Mouse (Mus musculus): ENCODE data around the gene Fignl1. TPM values are rescaled to one million over a fixed set of nuclear protein-coding genes. Genes with fewer than 3 reads are reported as not detected.

Fignl1 gene
- polyA plus RNA-seq, 1 experiment from 2014 or later = 41.8 TPM

GRCm38 (mm10) chr11:11844367-11844971, 35.7 kb upstream of the Fignl1 start:
- peak; percentile 90 for ATAC-seq (ENCODE audit: insufficient number of reproducible peaks, low FRiP score, low TSS enrichment, low read depth)
- Histone ChIP-seq H3K27ac (peak overlapping the region; percentile 87), H3K4me2 (no peak overlapping the region), H3K9me3 (no peaks in the 10 kb centered on the region), H3K36me3 (no peaks in the 10 kb centered on the region), H3K27me3 (no peaks in the 10 kb centered on the region), H3K9ac (no peak overlapping the region), H3K4me1 (peaks cover 19% of the 10 kb centered on the region), H3K4me3 (no peak overlapping the region)
- WGBS = 36% methylated on average over 13 of the region's 13 CpGs

DNA sequence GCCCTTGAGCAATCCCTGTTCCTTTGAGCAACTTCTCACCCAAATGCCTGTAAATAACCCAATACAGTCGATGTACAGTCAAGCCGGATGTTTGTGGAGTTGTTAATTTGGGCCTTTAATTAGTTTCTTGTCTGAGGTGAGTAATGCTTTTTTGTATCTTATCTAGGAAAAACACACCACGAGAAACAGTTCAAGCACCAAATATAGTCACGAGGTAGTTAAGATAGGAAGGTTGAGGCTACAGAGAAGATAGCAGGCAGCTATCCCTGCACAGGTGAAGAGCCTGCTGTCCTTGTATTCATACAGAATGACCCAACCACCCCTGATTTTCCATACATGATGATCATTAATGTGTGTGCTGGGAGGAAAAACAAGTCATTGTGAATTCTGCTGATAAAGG, 32.8 kb upstream of the Fignl1 start:
- no peak for ATAC-seq (ENCODE audit: insufficient number of reproducible peaks, low FRiP score, low TSS enrichment, low read depth)
- H3K36me3 ChIP-seq = no peaks in the 10 kb centered on the region
- WGBS = 68% methylated on average over 4 of the region's 4 CpGs
- H3K4me1 ChIP-seq = peaks cover 27% of the 10 kb centered on the region
- no peak overlapping the region for H3K9ac ChIP-seq
- no peak overlapping the region for H3K27ac ChIP-seq
- H3K4me2 ChIP-seq = no peak overlapping the region
- no peak overlapping the region for H3K4me3 ChIP-seq
- no peaks in the 10 kb centered on the region for H3K9me3 ChIP-seq
- no peaks in the 10 kb centered on the region for H3K27me3 ChIP-seq

- Histone ChIP-seq H3K9ac (no peak overlapping the region), H3K36me3 (no peaks in the 10 kb centered on the region), H3K4me1 (peaks cover 32% of the 10 kb centered on the region), H3K9me3 (no peaks in the 10 kb centered on the region), H3K27ac (no peak overlapping the region), H3K27me3 (no peaks in the 10 kb centered on the region), H3K4me3 (no peak overlapping the region), H3K4me2 (no peak overlapping the region)
- 65% methylated on average over 2 of the region's 2 CpGs for WGBS
- ATAC-seq (ENCODE audit: insufficient number of reproducible peaks, low FRiP score, low TSS enrichment, low read depth) = no peak
Observed at GRCm38 (mm10) chr11:11840746-11841145, 32.0 kb upstream of the Fignl1 start.

- Histone ChIP-seq H3K4me2 (no peak overlapping the region), H3K36me3 (no peaks in the 10 kb centered on the region)
- ATAC-seq (ENCODE audit: insufficient number of reproducible peaks, low FRiP score, low TSS enrichment, low read depth) = no peak
Observed at GRCm38 (mm10) chr11:11839874-11840273, 31.1 kb upstream of the Fignl1 start.

GRCm38 (mm10) chr11:11837384-11837783, 28.6 kb upstream of the Fignl1 start:
- no peaks in the 10 kb centered on the region for H3K9me3 ChIP-seq
- no peak for ATAC-seq (ENCODE audit: insufficient number of reproducible peaks, low FRiP score, low TSS enrichment, low read depth)
- 50% methylated on average over 5 of the region's 5 CpGs for WGBS
- peak overlapping the region; percentile 79 for H3K27ac ChIP-seq
- H3K9ac ChIP-seq = no peak overlapping the region
- no peaks in the 10 kb centered on the region for H3K27me3 ChIP-seq
- H3K36me3 ChIP-seq = no peaks in the 10 kb centered on the region
- no peak overlapping the region for H3K4me3 ChIP-seq
- H3K4me1 ChIP-seq = peaks cover 29% of the 10 kb centered on the region
- H3K4me2 ChIP-seq = no peak overlapping the region

More at GRCm38 (mm10) chr11:11839874-11840273, 31.1 kb upstream of the Fignl1 start:
- WGBS = 85% methylated on average over 7 of the region's 7 CpGs
- Histone ChIP-seq H3K27ac (no peak overlapping the region), H3K27me3 (no peaks in the 10 kb centered on the region), H3K9me3 (no peaks in the 10 kb centered on the region), H3K4me1 (peaks cover 30% of the 10 kb centered on the region), H3K4me3 (no peak overlapping the region), H3K9ac (no peak overlapping the region)

GRCm38 (mm10) chr11:11836713-11837370, 28.1 kb upstream of the Fignl1 start:
- Histone ChIP-seq H3K36me3 (no peaks in the 10 kb centered on the region), H3K4me3 (no peak overlapping the region), H3K4me2 (peak overlapping the region; percentile 15; the same call in 1 of the 2 replicates), H3K9ac (no peak overlapping the region), H3K9me3 (no peaks in the 10 kb centered on the region), H3K4me1 (peaks cover 34% of the 10 kb centered on the region), H3K27ac (peak overlapping the region; percentile 79), H3K27me3 (no peaks in the 10 kb centered on the region)
- ATAC-seq (ENCODE audit: insufficient number of reproducible peaks, low FRiP score, low TSS enrichment, low read depth) = no peak
- WGBS = 43% methylated on average over 18 of the region's 18 CpGs

GRCm38 (mm10) chr11:11836262-11836661, 27.5 kb upstream of the Fignl1 start:
- WGBS = 46% methylated on average over 8 of the region's 8 CpGs
- Histone ChIP-seq H3K9ac (no peak overlapping the region), H3K27me3 (no peaks in the 10 kb centered on the region), H3K4me2 (0 out of 2 replicates have a peak overlapping the region, but pooled peaks have one; percentile 15), H3K9me3 (no peaks in the 10 kb centered on the region), H3K4me1 (peaks cover 38% of the 10 kb centered on the region), H3K27ac (peak overlapping the region; percentile 73), H3K36me3 (no peaks in the 10 kb centered on the region), H3K4me3 (no peak overlapping the region)
- ATAC-seq (ENCODE audit: insufficient number of reproducible peaks, low FRiP score, low TSS enrichment, low read depth) = no peak

GRCm38 (mm10) chr11:11835791-11836190, 27.0 kb upstream of the Fignl1 start:
- no peak overlapping the region for H3K4me2 ChIP-seq
- no peaks in the 10 kb centered on the region for H3K36me3 ChIP-seq
- peaks cover 42% of the 10 kb centered on the region for H3K4me1 ChIP-seq
- no peak overlapping the region for H3K9ac ChIP-seq
- H3K27me3 ChIP-seq = no peaks in the 10 kb centered on the region
- peak overlapping the region; percentile 55 for H3K27ac ChIP-seq
- no peak for ATAC-seq (ENCODE audit: insufficient number of reproducible peaks, low FRiP score, low TSS enrichment, low read depth)
- no peaks in the 10 kb centered on the region for H3K9me3 ChIP-seq
- 71% methylated on average over 4 of the region's 4 CpGs for WGBS
- H3K4me3 ChIP-seq = no peak overlapping the region

- peaks cover 45% of the 10 kb centered on the region for H3K4me1 ChIP-seq
- whole genome bisulfite sequencing = 38% methylated on average over 6 of the region's 6 CpGs
Observed at GRCm38 (mm10) chr11:11835361-11835760, 26.6 kb upstream of the Fignl1 start.

GRCm38 (mm10) chr11:11833100-11833499, 24.3 kb upstream of the Fignl1 start:
- Histone ChIP-seq H3K36me3 (no peaks in the 10 kb centered on the region), H3K9me3 (no peaks in the 10 kb centered on the region), H3K4me3 (no peak overlapping the region), H3K4me1 (peaks cover 58% of the 10 kb centered on the region), H3K4me2 (no peak overlapping the region), H3K9ac (no peak overlapping the region), H3K27me3 (no peaks in the 10 kb centered on the region), H3K27ac (peak overlapping the region; percentile 80)
- 31% methylated on average over 8 of the region's 8 CpGs for WGBS
- ATAC-seq (ENCODE audit: insufficient number of reproducible peaks, low FRiP score, low TSS enrichment, low read depth) = no peak

More at GRCm38 (mm10) chr11:11835361-11835760, 26.6 kb upstream of the Fignl1 start:
- Histone ChIP-seq H3K27me3 (no peaks in the 10 kb centered on the region), H3K36me3 (no peaks in the 10 kb centered on the region), H3K9me3 (no peaks in the 10 kb centered on the region), H3K27ac (peak overlapping the region; percentile 55; the same call in 1 of the 2 replicates), H3K9ac (no peak overlapping the region), H3K4me3 (no peak overlapping the region), H3K4me2 (no peak overlapping the region)
- ATAC-seq (ENCODE audit: insufficient number of reproducible peaks, low FRiP score, low TSS enrichment, low read depth) = no peak

DNA sequence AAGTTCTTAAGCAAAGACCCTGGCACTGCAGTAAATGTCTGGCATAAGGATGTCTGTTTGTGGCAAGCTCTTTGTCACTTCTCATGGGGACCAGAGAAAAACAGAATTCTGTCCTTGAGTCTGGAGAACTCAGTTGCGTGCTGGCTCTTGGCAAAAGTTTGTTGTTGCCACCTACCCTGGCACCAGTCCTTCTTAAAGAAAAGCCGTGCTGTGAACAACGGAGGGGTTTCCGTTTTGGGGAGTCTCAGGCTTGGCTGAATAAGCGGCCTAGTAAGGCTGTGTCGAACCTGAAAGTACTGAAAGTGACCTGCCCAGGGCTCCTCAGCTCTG, 24.0 kb upstream of the Fignl1 start:
- no peak overlapping the region for H3K9ac ChIP-seq
- H3K9me3 ChIP-seq = no peaks in the 10 kb centered on the region
- H3K4me1 ChIP-seq = peaks cover 58% of the 10 kb centered on the region
- H3K36me3 ChIP-seq = no peaks in the 10 kb centered on the region
- no peak overlapping the region for H3K4me2 ChIP-seq
- H3K27ac ChIP-seq = peak overlapping the region; percentile 80
- WGBS = 29% methylated on average over 6 of the region's 6 CpGs
- no peak for ATAC-seq (ENCODE audit: insufficient number of reproducible peaks, low FRiP score, low TSS enrichment, low read depth)
- no peak overlapping the region for H3K4me3 ChIP-seq
- H3K27me3 ChIP-seq = no peaks in the 10 kb centered on the region

GRCm38 (mm10) chr11:11831940-11832754, 23.4 kb upstream of the Fignl1 start:
- ATAC-seq (ENCODE audit: insufficient number of reproducible peaks, low FRiP score, low TSS enrichment, low read depth) = no peak
- H3K4me3 ChIP-seq = no peak overlapping the region
- no peaks in the 10 kb centered on the region for H3K9me3 ChIP-seq
- peak overlapping the region; percentile 80 for H3K27ac ChIP-seq
- H3K36me3 ChIP-seq = no peaks in the 10 kb centered on the region
- H3K4me1 ChIP-seq = peaks cover 58% of the 10 kb centered on the region
- no peaks in the 10 kb centered on the region for H3K27me3 ChIP-seq
- no peak overlapping the region for H3K4me2 ChIP-seq
- no peak overlapping the region for H3K9ac ChIP-seq
- 15% methylated on average over 6 of the region's 6 CpGs for WGBS

All from limb, embryonic 15.5 days (tissue).